In the genomic region with DNA sequence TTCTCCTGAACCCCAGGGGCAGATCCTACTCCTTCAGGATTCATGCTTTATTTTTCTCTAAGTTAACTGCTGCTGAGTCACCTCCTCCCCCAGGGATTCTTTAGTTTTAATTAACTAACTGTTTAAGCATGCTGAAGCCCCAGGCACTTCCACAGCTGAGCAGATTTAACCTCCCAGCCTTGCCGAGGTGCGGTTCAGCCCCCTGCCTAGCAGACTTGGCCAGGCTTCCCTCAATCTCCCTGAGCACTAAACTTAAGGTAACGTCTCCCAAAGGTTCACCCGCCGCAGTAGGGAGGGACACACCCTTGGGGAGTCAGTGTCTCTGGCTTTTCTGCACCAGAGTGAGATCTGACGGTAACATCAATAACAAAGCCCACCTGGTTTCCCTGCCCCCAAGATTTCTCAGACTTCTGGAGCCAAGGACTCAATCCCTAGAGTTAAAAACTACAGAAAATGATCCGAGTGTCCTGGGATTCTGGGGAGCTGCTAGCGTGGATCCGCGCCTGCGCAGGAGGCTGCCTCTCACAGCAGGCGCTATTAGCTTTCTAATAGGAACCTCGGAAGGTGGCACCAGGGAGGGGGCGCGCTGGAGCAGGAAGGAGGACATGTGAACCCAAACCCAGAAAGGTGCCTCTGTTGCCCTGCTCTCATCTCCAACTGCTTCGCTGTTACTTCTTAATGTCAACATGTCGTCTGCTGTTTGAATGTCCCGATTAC, we compare ENCODE assay signal across 7 mouse cellular contexts.
A peak's percentile ranks its signal among the peaks of the same experiment; 100 is the strongest.
DNase-seq lines count a peak whose midpoint lies in the region; ATAC-seq lines count a peak whose summit lies in the region.

No protein-coding gene starts in this region.

- peaks cover 11% of the 10 kb centered on the region for H3K4me1 ChIP-seq in limb, embryonic 15.5 days
- peaks cover 8% of the 10 kb centered on the region for H3K4me1 ChIP-seq in neural tube, embryonic 11.5 days (ENCODE audit: control insufficient read depth, insufficient read depth, low read length)

- no peak overlapping the region for H3K9ac ChIP-seq in limb, embryonic 15.5 days
- H3K9ac ChIP-seq in neural tube, embryonic 11.5 days (ENCODE audit: low read length) = no peak overlapping the region

- peak overlapping the region; percentile 27 for H3K4me3 ChIP-seq in limb, embryonic 15.5 days
- H3K4me3 ChIP-seq in neural tube, embryonic 11.5 days (ENCODE audit: low read depth, low read length) = peak overlapping the region; percentile 14; the same call in 1 of the 2 replicates

- no peaks in the 10 kb centered on the region for H3K9me3 ChIP-seq in limb, embryonic 15.5 days
- H3K9me3 ChIP-seq in neural tube, embryonic 11.5 days (ENCODE audit: control insufficient read depth, low read length) = no peaks in the 10 kb centered on the region

- H3K36me3 ChIP-seq in limb, embryonic 15.5 days = no peaks in the 10 kb centered on the region
- no peaks in the 10 kb centered on the region for H3K36me3 ChIP-seq in neural tube, embryonic 11.5 days (ENCODE audit: control insufficient read depth, insufficient read depth, low read length)

- H3K4me2 ChIP-seq in limb, embryonic 15.5 days = peak overlapping the region; percentile 46
- peak overlapping the region; percentile 45 for H3K4me2 ChIP-seq in neural tube, embryonic 11.5 days (ENCODE audit: low read depth)

- WGBS in limb, embryonic 15.5 days = under 1% methylated on average over 18 of the region's 18 CpGs
- WGBS in neural tube, embryonic 11.5 days = 1% methylated on average over 18 of the region's 18 CpGs

- DNase-seq in adrenal gland, adult 2 months = peak; percentile 50
- DNase-seq in cerebellum, adult 9-11 months = peak; percentile 60
- DNase-seq in gastrocnemius, postnatal 10 days = peak; percentile 41
- peak; percentile 28 for DNase-seq in hindlimb bud, embryonic 11.5 days (ENCODE audit: extremely low spot score, low read depth, low spot score)
- DNase-seq in neural tube, embryonic 11.5 days (ENCODE audit: low spot score) = peak; percentile 56

- no peak for ATAC-seq in limb, embryonic 15.5 days (ENCODE audit: insufficient number of reproducible peaks, low FRiP score, low TSS enrichment, low read depth)
- no peak for ATAC-seq in neural tube, embryonic 11.5 days (ENCODE audit: insufficient read depth, low FRiP score, low TSS enrichment)
- ATAC-seq in megakaryocyte, adult 5-6 weeks (ENCODE audit: poor library complexity, severe bottlenecking) = no peak

- H3K27me3 ChIP-seq in limb, embryonic 15.5 days = peaks cover 13% of the 10 kb centered on the region; the same call in 1 of the 2 replicates
- H3K27me3 ChIP-seq in neural tube, embryonic 11.5 days (ENCODE audit: control insufficient read depth, insufficient read depth, low read length) = 0 out of 2 replicates have a peak, but pooled peaks cover 9% of the 10 kb centered on the region

- H3K27ac ChIP-seq in limb, embryonic 15.5 days = no peak overlapping the region
- H3K27ac ChIP-seq in neural tube, embryonic 11.5 days (ENCODE audit: low read depth, low read length) = no peak overlapping the region
